Mouse (Mus musculus): ENCODE data around the gene Dlx4.

Dlx4 gene

GRCm38 (mm10) chr11:95102161-95102904 is 43.7 kb downstream of the Dlx4 start:
- DNase-seq (ENCODE audit: low spot score) = no peak

DNA sequence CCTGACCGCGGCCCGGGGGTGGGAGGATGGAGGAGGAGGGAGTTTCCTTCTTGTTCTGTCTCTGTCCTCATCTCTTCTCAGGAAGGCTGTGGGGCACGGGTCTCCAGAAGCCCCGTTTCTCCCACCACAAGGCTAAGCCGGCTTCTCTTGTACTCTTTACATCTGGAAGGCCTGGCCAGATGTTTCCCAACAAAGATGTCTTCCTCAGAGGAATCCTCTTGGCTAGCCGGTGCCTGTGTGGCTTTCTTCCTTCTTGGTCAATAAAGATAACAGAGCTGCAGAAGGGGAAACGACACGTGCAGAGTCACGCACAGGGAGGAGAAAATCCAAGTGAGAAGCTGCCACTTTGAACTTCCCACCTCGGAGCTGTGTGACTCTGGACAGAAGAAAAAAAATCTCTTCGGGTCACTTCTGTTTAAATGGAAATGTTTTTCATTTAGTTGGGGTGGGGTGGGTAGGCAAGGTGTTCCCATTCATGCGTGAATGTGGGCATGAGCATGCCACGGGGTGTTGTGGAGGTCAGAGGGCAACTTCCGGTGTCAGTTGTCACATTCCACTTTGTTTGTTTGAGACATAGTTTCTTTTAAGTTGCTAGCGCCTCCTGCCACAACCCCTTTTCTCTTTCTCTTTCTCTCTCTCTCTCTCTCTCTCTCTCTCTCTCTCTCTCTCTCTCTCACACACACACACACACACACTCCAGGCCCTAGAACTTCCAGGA is 44.8 kb downstream of the Dlx4 start:
- no peak for DNase-seq (ENCODE audit: low spot score)

DNA sequence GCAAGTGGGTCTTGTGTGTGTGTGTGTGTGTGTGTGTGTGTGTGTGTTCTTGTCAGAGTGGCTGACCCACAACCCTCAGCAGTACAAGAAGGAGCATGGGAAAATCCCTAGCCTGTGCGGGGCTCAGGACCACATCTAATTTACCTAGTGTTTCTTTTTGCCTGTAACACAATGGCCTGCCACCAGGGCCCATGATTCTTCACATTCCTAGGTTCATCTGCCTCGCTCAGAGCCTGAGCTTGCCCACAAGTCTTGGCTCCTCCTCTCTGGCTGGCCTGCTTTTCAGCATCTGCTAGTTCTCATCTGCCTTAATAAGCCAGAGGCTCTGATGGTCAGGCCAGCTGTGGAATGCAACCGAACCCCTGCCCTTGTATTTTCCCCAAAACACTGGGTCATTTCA is 45.7 kb downstream of the Dlx4 start:
- no peak for DNase-seq (ENCODE audit: low spot score)

GRCm38 (mm10) chr11:95098346-95099095 is 47.5 kb downstream of the Dlx4 start:
- DNase-seq (ENCODE audit: low spot score) = no peak

DNA sequence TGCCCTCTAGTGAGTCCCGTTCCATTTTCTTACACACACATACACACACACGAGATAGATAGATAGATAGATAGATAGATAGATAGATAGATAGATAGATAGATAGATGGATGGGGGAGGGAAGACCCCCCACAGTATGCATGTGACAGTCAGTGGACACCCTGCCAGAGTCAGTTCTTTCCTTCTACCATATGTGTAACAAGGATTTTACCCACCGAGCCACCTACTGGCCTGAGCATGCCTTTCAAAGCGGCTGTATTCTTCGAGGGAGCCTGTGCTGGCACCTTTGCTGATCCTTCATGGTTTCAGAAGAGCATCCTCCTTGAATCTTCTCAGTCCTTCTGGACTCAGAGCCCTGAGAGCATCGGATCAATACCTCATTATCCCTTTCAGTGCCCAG is 48.2 kb downstream of the Dlx4 start:
- no peak for DNase-seq (ENCODE audit: low spot score)

GRCm38 (mm10) chr11:95096608-95097373 is 49.3 kb downstream of the Dlx4 start:
- no peak for DNase-seq (ENCODE audit: low spot score)

DNA sequence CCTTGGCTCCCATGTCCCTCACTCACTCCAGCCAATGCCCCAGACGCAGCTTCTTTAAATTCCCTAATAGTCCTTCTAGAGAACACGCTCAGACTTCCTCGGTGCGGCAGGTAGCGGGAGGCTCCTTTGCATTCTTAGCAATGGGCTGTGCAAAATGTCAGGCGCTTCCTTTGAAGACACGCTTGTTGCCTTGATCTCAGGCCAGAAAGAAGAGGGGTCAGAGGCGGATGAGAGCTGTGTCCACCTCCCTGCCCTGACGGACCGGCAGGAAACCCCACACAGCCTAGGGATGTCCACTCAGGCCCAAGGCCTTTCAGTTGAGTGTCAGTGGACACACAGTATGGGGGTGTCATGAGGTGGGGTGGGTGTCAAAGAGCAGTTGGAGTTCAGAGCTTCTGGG is 50.5 kb downstream of the Dlx4 start:
- no peak for DNase-seq (ENCODE audit: low spot score)

DNA sequence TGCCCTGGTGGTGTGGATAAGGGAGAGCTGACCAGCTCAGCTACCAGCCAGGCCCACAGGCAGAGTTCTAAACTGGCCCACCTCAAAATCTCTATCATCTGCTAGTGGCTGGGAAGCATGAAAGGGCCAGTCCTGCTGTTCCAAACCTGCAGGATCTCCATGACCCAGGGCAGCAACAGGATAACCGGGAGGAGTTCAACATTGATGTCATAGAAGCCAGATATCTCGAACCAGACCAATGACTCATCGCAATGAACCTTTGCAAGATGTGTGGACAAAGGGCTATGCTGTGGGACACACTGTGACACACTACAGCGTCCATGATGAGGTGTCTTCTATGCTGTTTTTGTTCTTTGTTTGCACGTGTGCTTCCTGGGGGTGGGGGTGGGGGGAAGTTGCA is 53.0 kb downstream of the Dlx4 start:
- DNase-seq (ENCODE audit: low spot score) = no peak

Measured in ovary, postnatal 14 days (tissue).